Mouse (Mus musculus): ENCODE measurements around the gene Nr0b2.

GRCm38 (mm10) chr4:133569291-133570065 is 16.3 kb downstream of the Nr0b2 start:
- TF ChIP-seq CTCF (IDR thresholded peaks at IDR 0.05; ENCODE audit: insufficient read depth, low read depth, low read length) (no peak), POLR2A (IDR thresholded peaks at IDR 0.05; ENCODE audit: insufficient read depth, low read depth, low read length) (no peak)

Measured in olfactory bulb, adult 2 months (tissue).